Mouse (Mus musculus) neural tube, embryonic 14.5 days (tissue): ENCODE data around the gene Psg26. TPM values are rescaled to one million over a fixed set of nuclear protein-coding genes. Genes with fewer than 3 reads are reported as not detected.

ENCODE experiments used
- polyA plus RNA-seq: library from polyadenylated mRNA; unstranded; fragments of >200 nt; fragmentation: Nextera tagmentation; extraction: Ambion mirVana; gene quantifications from 2 replicates; pipeline ENCODE4 v1.2.1, GENCODE M21; 2014

Gene Psg26
- polyA plus RNA-seq, 1 experiment from 2014 or later: not detected

Other genes with a start within 250 kb of the Psg26 start
- not detected in 2 replicates for gene Mill1, start 238.8 kb downstream of the Psg26 start, polyA plus RNA-seq
- not detected in 2 replicates for gene Psg18, start 129.2 kb downstream of the Psg26 start, polyA plus RNA-seq
- not detected in 2 replicates for gene Psg28, start 52.1 kb downstream of the Psg26 start, polyA plus RNA-seq
- not detected in 2 replicates for gene Psg25, start 48.1 kb upstream of the Psg26 start, polyA plus RNA-seq
- not detected in 2 replicates for gene Psg27, start 83.1 kb upstream of the Psg26 start, polyA plus RNA-seq
- not detected in 2 replicates for gene Psg23, start 132.3 kb upstream of the Psg26 start, polyA plus RNA-seq
- gene Psg21, start 172.5 kb upstream of the Psg26 start, polyA plus RNA-seq: not detected in 2 replicates
- not detected in 2 replicates for gene Psg20, start 202.0 kb upstream of the Psg26 start, polyA plus RNA-seq
- gene Psg22, start 233.9 kb upstream of the Psg26 start, polyA plus RNA-seq: not detected in 2 replicates